Mouse (Mus musculus) heart, postnatal 36 days (tissue): Measurements from ENCODE around the gene Vnn1. TPM values are rescaled to one million over a fixed set of nuclear protein-coding genes. Genes with fewer than 3 reads are reported as not detected.

Source experiments
- DNase-seq, 2 experiments: peaks; one replicate each; pipeline ENCODE4 v3.0.0; 2021 to 2022
- intact Hi-C: fragments of 180-260 bp; cut with DNase I; formaldehyde crosslinking; loops from one replicate; pipeline ENCODE4 v1.15.1; 2025
- total RNA-seq, 2 experiments: library from RNA; stranded (reverse); gene quantifications; 2 replicates each; pipeline ENCODE4 v1.2.3; 2021

Gene Vnn1
- under 1 TPM; 0.51 to 0.83 TPM for total RNA-seq

GRCm38 (mm10) chr10:23894601-23895349 lies at the start of gene Vnn1:
Gene Vnn1, plus strand, starts transcription at chr10:23894688.
- intact Hi-C loops = no loop called here
- DNase-seq = peak in 1 of 2 experiments; percentile 3

GRCm38 (mm10) chr10:23851228-23851912 lies 43.1 kb upstream of the Vnn1 start, which contains the start of gene Vnn3:
Gene Vnn3, plus strand, starts transcription at chr10:23851462.
- intact Hi-C loops = no loop called here
- DNase-seq = no peak

GRCm38 (mm10) chr10:23852096-23852495 lies 42.4 kb upstream of the Vnn1 start:
- DNase-seq = no peak
- intact Hi-C loops = no loop called here

- intact Hi-C loops = no loop called here
- no peak for DNase-seq
Measured at GRCm38 (mm10) chr10:23864362-23865312, 29.9 kb upstream of the Vnn1 start.

- DNase-seq = peak in 1 of 2 experiments; percentile 18
- intact Hi-C loops = no loop called here
Measured at GRCm38 (mm10) chr10:23880695-23881094, 13.8 kb upstream of the Vnn1 start.

GRCm38 (mm10) chr10:23884910-23885309 lies 9.6 kb upstream of the Vnn1 start:
- no peak for DNase-seq
- intact Hi-C loops = no loop called here

GRCm38 (mm10) chr10:23886060-23886459 lies 8.4 kb upstream of the Vnn1 start:
- no peak for DNase-seq
- intact Hi-C loops = no loop called here

GRCm38 (mm10) chr10:23892987-23893386 lies 1.5 kb upstream of the Vnn1 start:
- no peak for DNase-seq
- intact Hi-C loops = no loop called here

- DNase-seq = no peak
- intact Hi-C loops = no loop called here
Measured at GRCm38 (mm10) chr10:23895376-23895775, 888 bp downstream of the Vnn1 start.

GRCm38 (mm10) chr10:23901119-23901518 lies 6.6 kb downstream of the Vnn1 start:
- intact Hi-C loops = no loop called here
- DNase-seq = no peak

GRCm38 (mm10) chr10:23905661-23906060 lies 11.2 kb downstream of the Vnn1 start:
- intact Hi-C loops = no loop called here
- no peak for DNase-seq

GRCm38 (mm10) chr10:23920056-23920455 lies 25.6 kb downstream of the Vnn1 start, which contains the start of gene Taar1:
Gene Taar1, plus strand, starts transcription at chr10:23920356.
- intact Hi-C loops = no loop called here
- DNase-seq = no peak

- DNase-seq = no peak
- intact Hi-C loops = no loop called here
Measured at GRCm38 (mm10) chr10:23922468-23922867, 28.0 kb downstream of the Vnn1 start.

GRCm38 (mm10) chr10:23923941-23924340 lies 29.5 kb downstream of the Vnn1 start:
- intact Hi-C loops = no loop called here
- no peak for DNase-seq

- DNase-seq = no peak
- intact Hi-C loops = no loop called here
Measured at GRCm38 (mm10) chr10:23937613-23938012, 43.1 kb downstream of the Vnn1 start.

GRCm38 (mm10) chr10:23938312-23938711 lies 43.8 kb downstream of the Vnn1 start, which contains the start of gene Taar2:
Gene Taar2, plus strand, starts transcription at chr10:23938572.
- intact Hi-C loops = no loop called here
- DNase-seq = no peak

- intact Hi-C loops = no loop called here
- DNase-seq = no peak
Measured at GRCm38 (mm10) chr10:23942465-23942864, 48.0 kb downstream of the Vnn1 start.

- intact Hi-C loops = no loop called here
- DNase-seq = no peak
Measured at GRCm38 (mm10) chr10:23948026-23948425, 53.5 kb downstream of the Vnn1 start.

GRCm38 (mm10) chr10:23949508-23950005 lies 55.1 kb downstream of the Vnn1 start, which contains the start of gene Taar3:
Gene Taar3, plus strand, starts transcription at chr10:23949558.
- intact Hi-C loops = no loop called here
- no peak for DNase-seq

GRCm38 (mm10) chr10:23951714-23952113 lies 57.2 kb downstream of the Vnn1 start:
- DNase-seq = no peak
- intact Hi-C loops = no loop called here
